Mouse (Mus musculus): Measurements from ENCODE around the gene 1700025G04Rik.

The 1700025G04Rik gene

GRCm38 (mm10) chr1:152090018-152090553 is at the start of gene 1700025G04Rik:
Gene 1700025G04Rik, minus strand, starts transcription at chr1:152090125.
- DNase-seq: peak; percentile 88

DNA sequence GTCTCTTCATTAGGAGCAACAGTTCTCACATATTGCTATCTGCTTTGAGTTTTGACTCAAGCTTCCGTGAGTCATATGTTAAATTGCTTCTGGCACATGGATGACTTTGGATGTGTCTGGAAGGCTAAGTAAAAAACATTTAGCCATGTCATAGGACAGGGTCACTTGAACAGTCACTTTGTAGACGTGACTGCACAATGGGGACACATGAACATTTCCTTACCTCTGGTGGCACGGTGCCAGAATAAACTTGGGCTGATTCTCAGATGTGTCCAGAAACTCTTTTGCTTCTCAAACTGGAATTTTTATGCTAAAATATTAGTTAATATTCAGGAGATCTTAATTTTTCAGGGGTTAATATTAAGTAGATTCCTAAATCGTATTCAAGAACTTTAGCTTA is 49.6 kb upstream of the 1700025G04Rik start:
- no peak for DNase-seq

DNA sequence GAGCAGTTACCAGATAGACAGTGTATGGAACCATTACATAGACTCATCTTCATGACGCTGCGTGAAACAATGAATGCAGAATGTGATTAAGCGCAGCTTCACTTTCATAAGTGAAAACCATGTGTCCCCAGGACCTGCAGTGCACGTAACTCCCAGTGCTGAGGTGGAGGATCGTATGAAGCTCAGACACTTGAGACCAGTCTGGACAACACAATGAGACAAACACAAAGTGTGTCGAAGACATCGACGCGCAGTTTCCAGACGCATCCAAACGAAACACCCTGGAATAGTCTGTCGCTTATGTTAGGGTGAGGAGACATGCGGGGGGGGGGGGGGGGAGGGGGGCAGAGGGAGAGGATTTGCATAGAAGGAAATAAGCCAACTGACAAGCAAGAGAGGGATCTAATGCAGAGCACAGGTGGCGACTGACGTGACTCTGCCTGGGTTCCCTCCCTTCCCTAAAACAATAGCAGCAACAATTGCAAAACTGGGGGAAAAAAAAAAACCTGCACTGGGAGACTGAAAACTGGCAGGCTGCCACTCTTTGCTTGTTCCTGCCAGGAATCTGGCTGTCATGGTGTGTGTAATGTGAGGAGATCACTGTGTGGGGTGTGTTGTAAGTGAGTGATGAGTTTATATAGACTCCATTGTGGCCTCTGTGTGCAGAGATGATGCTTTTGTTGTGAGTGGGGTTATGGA is 40.3 kb upstream of the 1700025G04Rik start:
- DNase-seq: peak; percentile 29

DNA sequence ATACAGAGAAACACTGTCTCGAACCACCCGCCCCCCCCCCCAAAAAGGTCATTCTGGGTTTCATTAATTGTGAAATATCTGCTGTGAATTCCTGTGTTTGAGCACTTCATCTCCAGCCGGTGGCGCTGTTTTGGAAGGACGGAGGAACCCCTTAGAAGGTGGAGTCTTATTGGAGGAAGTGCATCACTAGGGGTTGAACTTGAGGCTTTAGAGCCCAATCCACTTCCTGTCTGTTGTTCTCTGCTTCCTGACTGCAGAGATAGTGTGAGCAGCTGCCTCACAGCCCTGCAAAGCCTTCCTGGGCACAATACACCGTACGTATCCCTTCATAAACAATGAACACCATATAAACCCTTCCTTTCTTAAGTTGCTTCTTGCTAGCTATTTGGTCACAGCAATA is 35.5 kb upstream of the 1700025G04Rik start:
- DNase-seq: no peak

- DNase-seq: no peak
Measured at GRCm38 (mm10) chr1:152110123-152110522, 20.2 kb upstream of the 1700025G04Rik start.

- no peak for DNase-seq
Measured at GRCm38 (mm10) chr1:152106136-152106535, 16.2 kb upstream of the 1700025G04Rik start.

GRCm38 (mm10) chr1:152105246-152105645 is 15.3 kb upstream of the 1700025G04Rik start:
- DNase-seq: no peak

GRCm38 (mm10) chr1:152101746-152102145 is 11.8 kb upstream of the 1700025G04Rik start:
- DNase-seq: no peak

DNA sequence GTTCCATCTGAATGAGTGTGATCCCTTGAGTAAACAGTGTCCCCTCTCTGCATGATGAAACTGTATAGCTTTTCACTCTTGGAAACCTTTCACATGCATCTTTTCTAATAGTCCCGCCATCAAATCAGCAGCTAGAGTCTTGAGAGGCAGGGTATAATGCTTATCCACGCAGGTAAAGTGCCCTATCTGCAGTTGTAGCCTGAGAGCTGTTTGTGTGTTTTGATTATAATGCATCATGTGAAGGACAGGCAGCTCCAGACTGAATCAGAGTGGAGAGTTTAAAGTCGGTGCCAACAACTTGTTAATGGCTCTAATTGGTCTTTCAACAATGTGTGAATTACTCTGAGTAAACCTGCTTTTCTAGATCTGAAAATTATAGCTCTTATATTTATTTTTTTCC is 6.1 kb upstream of the 1700025G04Rik start:
- DNase-seq: no peak

GRCm38 (mm10) chr1:152090564-152091545 is 930 bp upstream of the 1700025G04Rik start:
- peak; percentile 57 for DNase-seq

- DNase-seq: peak; percentile 67
Measured at GRCm38 (mm10) chr1:152089526-152089925, 399 bp downstream of the 1700025G04Rik start.

DNA sequence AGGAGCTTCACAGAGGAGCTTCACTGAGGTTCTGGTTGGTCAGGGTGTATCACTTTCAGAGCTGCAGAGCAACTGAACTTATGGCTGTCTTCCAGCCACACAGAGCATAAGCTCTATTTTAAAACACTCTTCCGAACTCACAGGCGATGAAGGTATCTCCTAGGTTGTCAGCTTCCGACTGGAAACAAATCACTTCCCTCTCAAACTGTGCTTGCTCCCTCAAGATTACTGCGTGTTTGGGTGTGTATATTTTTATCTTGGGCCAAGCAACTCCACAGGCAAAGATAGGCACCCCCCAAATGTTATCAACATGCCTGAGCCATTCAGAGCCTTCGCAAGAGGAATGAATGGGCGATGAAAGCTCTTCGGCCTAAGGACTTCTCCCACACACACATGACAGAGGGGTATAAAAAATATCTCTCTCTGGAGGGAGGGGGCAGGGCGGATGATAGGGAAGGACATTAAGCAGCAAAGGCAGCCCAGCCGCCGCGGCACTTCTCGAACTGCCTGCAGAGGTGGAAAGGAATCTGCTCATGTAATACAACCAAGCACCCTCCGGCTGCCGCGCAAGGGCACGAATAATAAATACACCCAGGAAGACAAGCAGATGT is 1.0 kb downstream of the 1700025G04Rik start:
- DNase-seq: peak; percentile 69

- no peak for DNase-seq
Measured at GRCm38 (mm10) chr1:152088030-152088429, 1.9 kb downstream of the 1700025G04Rik start.

- no peak for DNase-seq
Measured at GRCm38 (mm10) chr1:152086951-152087350, 3.0 kb downstream of the 1700025G04Rik start.

DNA sequence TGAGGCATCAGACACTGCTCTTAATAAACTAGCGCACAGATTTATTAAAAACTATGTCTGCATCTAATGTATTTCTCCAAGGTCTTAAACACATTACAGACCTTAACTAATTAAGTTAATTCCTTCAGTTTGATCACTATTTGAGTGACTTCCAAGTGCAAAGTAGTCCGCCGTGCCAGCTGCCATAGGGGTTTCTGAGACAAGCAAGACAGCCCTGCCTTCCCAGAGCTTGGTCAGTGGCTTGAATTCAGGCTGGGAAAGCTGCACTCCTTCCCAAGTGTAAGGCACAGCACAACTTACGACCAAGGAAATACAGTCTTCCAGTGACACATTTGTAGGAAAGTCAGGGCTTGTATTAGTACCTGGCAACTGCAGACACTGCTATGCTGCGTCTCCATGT is 4.4 kb downstream of the 1700025G04Rik start:
- DNase-seq: no peak

GRCm38 (mm10) chr1:152084638-152085345 is 5.1 kb downstream of the 1700025G04Rik start:
- peak; percentile 36 for DNase-seq

- peak; percentile 46 for DNase-seq
Measured at GRCm38 (mm10) chr1:152081954-152082711, 7.8 kb downstream of the 1700025G04Rik start.

DNA sequence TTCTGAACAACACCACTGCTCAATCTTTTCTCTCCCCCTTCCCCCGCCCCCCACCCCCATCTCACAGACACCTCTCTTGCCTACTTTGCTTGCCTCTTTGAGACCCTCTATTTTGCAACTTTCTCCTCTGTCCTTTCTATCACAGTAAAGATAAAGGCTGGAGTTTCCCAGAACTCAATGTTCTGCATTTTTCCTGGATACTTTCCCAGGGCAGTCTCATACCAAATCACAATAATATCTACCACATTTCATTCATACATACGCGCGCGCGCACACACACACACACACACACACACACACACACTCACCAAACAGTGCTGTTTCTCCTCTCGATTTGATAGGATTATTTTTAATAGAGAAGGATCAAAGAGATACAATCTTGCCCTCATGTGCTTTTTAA is 8.8 kb downstream of the 1700025G04Rik start:
- no peak for DNase-seq

DNA sequence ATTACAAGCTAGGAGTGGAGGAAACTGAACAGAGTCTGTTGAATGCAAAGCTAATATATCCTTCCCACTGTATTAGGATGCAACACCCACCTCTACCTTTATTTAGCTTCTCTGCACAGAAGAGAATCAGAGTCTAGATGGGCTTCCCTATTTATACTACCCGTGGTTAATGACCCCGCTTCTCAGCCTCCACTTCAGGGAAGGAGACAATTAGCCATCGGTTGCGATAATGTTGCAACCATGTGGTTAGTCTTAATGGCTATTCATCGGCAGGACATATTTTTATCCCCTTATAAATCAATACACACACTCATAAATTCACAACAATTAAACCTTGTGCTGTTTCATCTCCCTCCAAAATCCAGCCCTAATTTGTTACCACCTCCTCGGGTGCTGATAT is 9.7 kb downstream of the 1700025G04Rik start:
- DNase-seq: no peak

GRCm38 (mm10) chr1:152077171-152077715 is 12.7 kb downstream of the 1700025G04Rik start:
- no peak for DNase-seq

GRCm38 (mm10) chr1:152076222-152076845 is 13.6 kb downstream of the 1700025G04Rik start:
- no peak for DNase-seq
